Mouse (Mus musculus): ENCODE data around the gene Slc9a9. TPM values are rescaled to one million over a fixed set of nuclear protein-coding genes. Genes with fewer than 3 reads are reported as not detected.

The Slc9a9 gene
- total and polyA plus RNA-seq, 3 experiments, result 0.46 to 0.71 TPM; not detected in 1

DNA sequence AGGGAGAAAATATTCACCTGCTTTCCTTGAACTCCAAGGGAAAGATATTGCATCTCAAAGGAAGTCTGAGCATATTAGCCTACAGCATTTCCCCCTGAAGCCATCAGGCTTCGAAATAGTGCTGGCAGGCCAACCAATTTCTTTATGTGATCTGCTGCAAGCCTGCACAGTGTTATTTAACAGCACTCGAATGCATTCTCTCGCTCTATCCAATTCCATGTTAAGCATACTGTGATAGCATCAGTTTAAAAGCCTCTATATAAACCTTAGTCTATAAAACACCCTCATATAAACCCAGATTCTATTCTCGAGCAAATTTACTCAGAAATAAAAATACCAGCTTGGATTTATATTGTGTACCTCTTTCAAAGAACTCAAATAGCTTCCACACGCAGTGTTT is 170.7 kb downstream of the Slc9a9 start:
- no peak for DNase-seq (ENCODE audit: low read depth, low spot score)
- Histone ChIP-seq H3K9ac (ENCODE audit: control insufficient read depth, low read depth, low read length, poor library complexity, severe bottlenecking) (no peak overlapping the region), H3K27me3 (ENCODE audit: control insufficient read depth in 1 of 2, insufficient read depth in 2 of 2, low read length in 2 of 2) (no peaks in the 10 kb centered on the region), H3K4me3 (ENCODE audit: control insufficient read depth in 1 of 2, insufficient read depth in 1 of 2, low read depth in 2 of 2, low read length in 2 of 2) (no peak overlapping the region), H3K9me3 (replicated peaks; ENCODE audit: insufficient read depth, low read length) (no peaks in the 10 kb centered on the region), H3K4me1 (ENCODE audit: control insufficient read depth in 1 of 2, insufficient read depth in 2 of 2, low read length in 2 of 2) (no peaks in the 10 kb centered on the region), H3K79me2 (ENCODE audit: control insufficient read depth, insufficient read depth, low read length, poor library complexity) (no peaks in the 10 kb centered on the region), H3K27ac (ENCODE audit: control insufficient read depth, low read depth, low read length) (no peak overlapping the region), H3K36me3 (ENCODE audit: control insufficient read depth in 1 of 2, insufficient read depth in 2 of 2, low read length in 2 of 2) (no peaks in the 10 kb centered on the region)
- TF ChIP-seq USF2 (IDR thresholded peaks at IDR 0.05; ENCODE audit: borderline replicate concordance in 1 of 2, insufficient read depth in 1 of 2, low read depth in 1 of 2, low read length in 2 of 2) (no peak), MYB (IDR thresholded peaks at IDR 0.05; ENCODE audit: low read depth, low read length) (no peak), MYC (IDR thresholded peaks at IDR 0.05; ENCODE audit: low read depth, low read length) (no peak), CHD2 (IDR thresholded peaks at IDR 0.05; ENCODE audit: low read length) (no peak), CHD1 (IDR thresholded peaks at IDR 0.05; ENCODE audit: low read depth, low read length) (no peak)

DNA sequence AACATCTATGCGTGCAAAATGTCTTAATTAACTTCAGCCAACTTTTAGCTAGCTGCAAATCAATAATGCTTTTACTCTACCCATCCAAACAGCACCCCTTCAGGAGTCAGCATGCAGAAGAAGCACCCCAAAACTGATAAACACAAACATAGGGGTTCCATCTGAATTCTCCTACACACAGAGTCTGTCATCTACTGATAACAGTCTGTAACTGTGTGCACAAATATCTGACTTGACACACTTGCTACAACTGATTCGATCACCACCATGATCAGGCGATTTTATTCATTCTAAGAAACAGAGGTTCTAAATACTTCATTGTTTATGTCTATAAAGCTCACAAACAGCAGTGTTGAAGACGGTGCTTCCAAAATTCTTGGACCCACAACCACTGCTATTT is 171.3 kb downstream of the Slc9a9 start:
- Histone ChIP-seq H3K27ac (ENCODE audit: control insufficient read depth, low read depth, low read length) (no peak overlapping the region), H3K36me3 (ENCODE audit: control insufficient read depth in 1 of 2, insufficient read depth in 2 of 2, low read length in 2 of 2) (no peaks in the 10 kb centered on the region), H3K4me1 (ENCODE audit: control insufficient read depth in 1 of 2, insufficient read depth in 2 of 2, low read length in 2 of 2) (no peaks in the 10 kb centered on the region), H3K79me2 (ENCODE audit: control insufficient read depth, insufficient read depth, low read length, poor library complexity) (no peaks in the 10 kb centered on the region), H3K9ac (ENCODE audit: control insufficient read depth, low read depth, low read length, poor library complexity, severe bottlenecking) (no peak overlapping the region), H3K4me3 (ENCODE audit: control insufficient read depth in 1 of 2, insufficient read depth in 1 of 2, low read depth in 2 of 2, low read length in 2 of 2) (no peak overlapping the region), H3K27me3 (ENCODE audit: control insufficient read depth in 1 of 2, insufficient read depth in 2 of 2, low read length in 2 of 2) (no peaks in the 10 kb centered on the region), H3K9me3 (replicated peaks; ENCODE audit: insufficient read depth, low read length) (no peaks in the 10 kb centered on the region)
- DNase-seq (ENCODE audit: low read depth, low spot score), result peak; percentile 4
- TF ChIP-seq RAD21 (IDR thresholded peaks at IDR 0.05; ENCODE audit: low read depth, low read length) (no peak), KAT2A (conservative IDR thresholded peaks at IDR 0.05; ENCODE audit: low read depth, low read length) (no peak), SIN3A (IDR thresholded peaks at IDR 0.05; ENCODE audit: low read length) (no peak)

DNA sequence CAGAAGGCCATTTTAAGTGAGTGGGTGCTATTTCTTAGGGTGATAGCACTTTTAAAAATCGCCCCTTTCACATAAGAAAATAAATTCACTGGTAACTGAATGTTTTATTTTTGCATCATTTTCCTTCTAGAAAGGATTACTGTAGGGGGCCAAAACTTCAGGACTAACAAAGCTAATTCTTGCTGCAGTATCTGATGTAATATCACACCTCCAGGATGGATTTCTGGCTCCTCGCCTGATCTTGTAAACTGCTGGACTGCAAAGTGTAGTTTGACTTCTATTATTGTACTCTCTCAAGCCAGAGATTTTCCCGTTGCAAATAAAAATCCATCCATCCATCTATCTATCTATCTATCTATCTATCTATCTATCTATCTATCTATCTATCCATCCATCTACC is 174.5 kb downstream of the Slc9a9 start:
- H3K27me3 ChIP-seq (ENCODE audit: control insufficient read depth in 1 of 2, insufficient read depth in 2 of 2, low read length in 2 of 2), result no peaks in the 10 kb centered on the region
- H3K79me2 ChIP-seq (ENCODE audit: control insufficient read depth, insufficient read depth, low read length, poor library complexity), result no peaks in the 10 kb centered on the region
- no peaks in the 10 kb centered on the region for H3K4me1 ChIP-seq (ENCODE audit: control insufficient read depth in 1 of 2, insufficient read depth in 2 of 2, low read length in 2 of 2)
- H3K4me3 ChIP-seq (ENCODE audit: control insufficient read depth in 1 of 2, insufficient read depth in 1 of 2, low read depth in 2 of 2, low read length in 2 of 2), result no peak overlapping the region
- H3K9ac ChIP-seq (ENCODE audit: control insufficient read depth, low read depth, low read length, poor library complexity, severe bottlenecking), result no peak overlapping the region
- TF ChIP-seq NRF1 (IDR thresholded peaks at IDR 0.05; ENCODE audit: insufficient read depth, low read depth, low read length, poor library complexity, severe bottlenecking), result no peak
- no peak for TF ChIP-seq USF2 (IDR thresholded peaks at IDR 0.05; ENCODE audit: borderline replicate concordance in 1 of 2, insufficient read depth in 1 of 2, low read depth in 1 of 2, low read length in 2 of 2)
- TF ChIP-seq TCF12 (IDR thresholded peaks at IDR 0.05; ENCODE audit: low read depth, low read length), result no peak
- TF ChIP-seq SMC3 (IDR thresholded peaks at IDR 0.05; ENCODE audit: low read depth, low read length), result no peak
- TF ChIP-seq ELF1 (IDR thresholded peaks at IDR 0.05; ENCODE audit: low read depth, low read length), result no peak
- TF ChIP-seq EP300 (IDR thresholded peaks at IDR 0.05; ENCODE audit: low read depth in 1 of 2, low read length in 2 of 2), result no peak
- no peak for TF ChIP-seq CHD1 (IDR thresholded peaks at IDR 0.05; ENCODE audit: low read depth, low read length)
- TF ChIP-seq GABPA (IDR thresholded peaks at IDR 0.05; ENCODE audit: low read depth, low read length), result no peak
- TF ChIP-seq ETS1 (IDR thresholded peaks at IDR 0.05; ENCODE audit: low read depth, low read length), result no peak
- TF ChIP-seq TAL1 (IDR thresholded peaks at IDR 0.05; ENCODE audit: low read length), result no peak
- TF ChIP-seq E2F4 (IDR thresholded peaks at IDR 0.05; ENCODE audit: borderline replicate concordance, low read depth, low read length), result no peak
- no peak for TF ChIP-seq POLR2AphosphoS5 (IDR thresholded peaks at IDR 0.05; ENCODE audit: borderline replicate concordance, low read depth, low read length)
- no peak for TF ChIP-seq GATA1 (IDR thresholded peaks at IDR 0.05; ENCODE audit: low read depth, low read length)
- no peak for TF ChIP-seq POLR2AphosphoS2 (IDR thresholded peaks at IDR 0.05; ENCODE audit: low read length)
- no peak for TF ChIP-seq SIN3A (IDR thresholded peaks at IDR 0.05; ENCODE audit: low read length)
- no peak for TF ChIP-seq MEF2A (IDR thresholded peaks at IDR 0.05; ENCODE audit: extremely low read depth, insufficient replicate concordance, low read depth, low read length, poor library complexity, severe bottlenecking)
- no peaks in the 10 kb centered on the region for H3K36me3 ChIP-seq (ENCODE audit: control insufficient read depth in 1 of 2, insufficient read depth in 2 of 2, low read length in 2 of 2)
- no peaks in the 10 kb centered on the region for H3K9me3 ChIP-seq (replicated peaks; ENCODE audit: insufficient read depth, low read length)
- DNase-seq (ENCODE audit: low read depth, low spot score), result no peak
- H3K27ac ChIP-seq (ENCODE audit: control insufficient read depth, low read depth, low read length), result no peak overlapping the region

All from MEL (cell line).